Mouse (Mus musculus): ENCODE results near the gene Cuedc1. TPM values are rescaled to one million over a fixed set of nuclear protein-coding genes. Genes with fewer than 3 reads are reported as not detected.

Gene Cuedc1
- polyA plus RNA-seq, 1 experiment: 10.7 TPM

- Histone ChIP-seq H3K4me3 (ENCODE audit: extremely low read depth, insufficient read depth, insufficient read length) (no peak overlapping the region), H3K27me3 (ENCODE audit: control insufficient read depth, insufficient read depth, low read length) (no peaks in the 10 kb centered on the region), H3K36me3 (ENCODE audit: control insufficient read depth, insufficient read depth, low read length) (peaks cover 35% of the 10 kb centered on the region), H3K4me1 (ENCODE audit: control insufficient read depth, insufficient read depth, insufficient read length) (no peaks in the 10 kb centered on the region; the same call in 1 of the 2 replicates), H3K27ac (ENCODE audit: insufficient read depth, low read length) (no peak overlapping the region)
- WGBS: 89% methylated on average over 1 of the region's 1 CpGs
- TF ChIP-seq CTCF (IDR thresholded peaks at IDR 0.05; ENCODE audit: extremely low read depth, insufficient read depth, insufficient read length, insufficient replicate concordance): no peak
- DNase-seq (ENCODE audit: low read depth in 1 of 2, low spot score in 2 of 2): no peak
These were observed 22.2 kb upstream of the Cuedc1 start for GRCm38 (mm10) chr11:88075701-88076100.

GRCm38 (mm10) chr11:88076394-88076793 lies 21.5 kb upstream of the Cuedc1 start:
- DNase-seq (ENCODE audit: low read depth in 1 of 2, low spot score in 2 of 2): no peak
- H3K4me1 ChIP-seq (ENCODE audit: control insufficient read depth, insufficient read depth, insufficient read length): no peaks in the 10 kb centered on the region; the same call in 1 of the 2 replicates
- peaks cover 40% of the 10 kb centered on the region for H3K36me3 ChIP-seq (ENCODE audit: control insufficient read depth, insufficient read depth, low read length)
- no peaks in the 10 kb centered on the region for H3K27me3 ChIP-seq (ENCODE audit: control insufficient read depth, insufficient read depth, low read length)
- no peak overlapping the region for H3K4me3 ChIP-seq (ENCODE audit: extremely low read depth, insufficient read depth, insufficient read length)
- H3K27ac ChIP-seq (ENCODE audit: insufficient read depth, low read length): no peak overlapping the region
- TF ChIP-seq POLR2A (IDR thresholded peaks at IDR 0.05; ENCODE audit: low read depth, low read length): no peak
- WGBS: 98% methylated on average over 1 of the region's 1 CpGs

GRCm38 (mm10) chr11:88083699-88084098 lies 14.2 kb upstream of the Cuedc1 start:
- WGBS: 33% methylated on average over 6 of the region's 6 CpGs
- H3K4me1 ChIP-seq (ENCODE audit: control insufficient read depth, insufficient read depth, insufficient read length): peaks cover 3% of the 10 kb centered on the region; the same call in 1 of the 2 replicates
- peaks cover 33% of the 10 kb centered on the region for H3K36me3 ChIP-seq (ENCODE audit: control insufficient read depth, insufficient read depth, low read length)

GRCm38 (mm10) chr11:88086737-88087627 lies 10.9 kb upstream of the Cuedc1 start:
- Histone ChIP-seq H3K27me3 (ENCODE audit: control insufficient read depth, insufficient read depth, low read length) (no peaks in the 10 kb centered on the region), H3K36me3 (ENCODE audit: control insufficient read depth, insufficient read depth, low read length) (peaks cover 11% of the 10 kb centered on the region), H3K4me3 (ENCODE audit: extremely low read depth, insufficient read depth, insufficient read length) (peak overlapping the region; percentile 44; the same call in 1 of the 2 replicates), H3K4me1 (ENCODE audit: control insufficient read depth, insufficient read depth, insufficient read length) (peaks cover 13% of the 10 kb centered on the region), H3K27ac (ENCODE audit: insufficient read depth, low read length) (no peak overlapping the region)
- 13% methylated on average over 25 of the region's 25 CpGs for WGBS
- DNase-seq (ENCODE audit: low read depth in 1 of 2, low spot score in 2 of 2): peak; percentile 49 to 57
- TF ChIP-seq POLR2A (IDR thresholded peaks at IDR 0.05; ENCODE audit: low read depth, low read length) (no peak), CTCF (IDR thresholded peaks at IDR 0.05; ENCODE audit: extremely low read depth, insufficient read depth, insufficient read length, insufficient replicate concordance) (no peak)

More at GRCm38 (mm10) chr11:88083699-88084098, 14.2 kb upstream of the Cuedc1 start:
- no peak for TF ChIP-seq POLR2A (IDR thresholded peaks at IDR 0.05; ENCODE audit: low read depth, low read length)
- TF ChIP-seq CTCF (IDR thresholded peaks at IDR 0.05; ENCODE audit: extremely low read depth, insufficient read depth, insufficient read length, insufficient replicate concordance): no peak
- DNase-seq (ENCODE audit: low read depth in 1 of 2, low spot score in 2 of 2): no peak
- Histone ChIP-seq H3K27me3 (ENCODE audit: control insufficient read depth, insufficient read depth, low read length) (no peaks in the 10 kb centered on the region), H3K27ac (ENCODE audit: insufficient read depth, low read length) (no peak overlapping the region), H3K4me3 (ENCODE audit: extremely low read depth, insufficient read depth, insufficient read length) (no peak overlapping the region)

- TF ChIP-seq POLR2A (IDR thresholded peaks at IDR 0.05; ENCODE audit: low read depth, low read length): no peak
- TF ChIP-seq CTCF (IDR thresholded peaks at IDR 0.05; ENCODE audit: extremely low read depth, insufficient read depth, insufficient read length, insufficient replicate concordance): no peak
- Histone ChIP-seq H3K4me3 (ENCODE audit: extremely low read depth, insufficient read depth, insufficient read length) (no peak overlapping the region), H3K27me3 (ENCODE audit: control insufficient read depth, insufficient read depth, low read length) (no peaks in the 10 kb centered on the region), H3K4me1 (ENCODE audit: control insufficient read depth, insufficient read depth, insufficient read length) (peaks cover 13% of the 10 kb centered on the region), H3K36me3 (ENCODE audit: control insufficient read depth, insufficient read depth, low read length) (peaks cover 4% of the 10 kb centered on the region; the same call in 1 of the 2 replicates), H3K27ac (ENCODE audit: insufficient read depth, low read length) (no peak overlapping the region)
- WGBS: 42% methylated on average over 5 of the region's 5 CpGs
- no peak for DNase-seq (ENCODE audit: low read depth in 1 of 2, low spot score in 2 of 2)
These were observed 8.7 kb upstream of the Cuedc1 start for GRCm38 (mm10) chr11:88089150-88089549.

GRCm38 (mm10) chr11:88090293-88090692 lies 7.6 kb upstream of the Cuedc1 start:
- Histone ChIP-seq H3K4me1 (ENCODE audit: control insufficient read depth, insufficient read depth, insufficient read length) (peaks cover 13% of the 10 kb centered on the region), H3K27me3 (ENCODE audit: control insufficient read depth, insufficient read depth, low read length) (no peaks in the 10 kb centered on the region), H3K27ac (ENCODE audit: insufficient read depth, low read length) (no peak overlapping the region), H3K36me3 (ENCODE audit: control insufficient read depth, insufficient read depth, low read length) (no peaks in the 10 kb centered on the region), H3K4me3 (ENCODE audit: extremely low read depth, insufficient read depth, insufficient read length) (no peak overlapping the region)
- TF ChIP-seq CTCF (IDR thresholded peaks at IDR 0.05; ENCODE audit: extremely low read depth, insufficient read depth, insufficient read length, insufficient replicate concordance) (no peak), POLR2A (IDR thresholded peaks at IDR 0.05; ENCODE audit: low read depth, low read length) (no peak)
- 33% methylated on average over 5 of the region's 5 CpGs for WGBS
- DNase-seq (ENCODE audit: low read depth in 1 of 2, low spot score in 2 of 2): no peak

- Histone ChIP-seq H3K4me3 (ENCODE audit: extremely low read depth, insufficient read depth, insufficient read length) (no peak overlapping the region), H3K27ac (ENCODE audit: insufficient read depth, low read length) (no peak overlapping the region), H3K36me3 (ENCODE audit: control insufficient read depth, insufficient read depth, low read length) (no peaks in the 10 kb centered on the region), H3K27me3 (ENCODE audit: control insufficient read depth, insufficient read depth, low read length) (no peaks in the 10 kb centered on the region), H3K4me1 (ENCODE audit: control insufficient read depth, insufficient read depth, insufficient read length) (peaks cover 10% of the 10 kb centered on the region)
- DNase-seq (ENCODE audit: low read depth in 1 of 2, low spot score in 2 of 2): peak in 1 of 2 experiments; percentile 60
- WGBS: 10% methylated on average over 1 of the region's 1 CpGs
- TF ChIP-seq POLR2A (IDR thresholded peaks at IDR 0.05; ENCODE audit: low read depth, low read length): no peak
- no peak for TF ChIP-seq CTCF (IDR thresholded peaks at IDR 0.05; ENCODE audit: extremely low read depth, insufficient read depth, insufficient read length, insufficient replicate concordance)
These were observed 5.9 kb upstream of the Cuedc1 start for GRCm38 (mm10) chr11:88091949-88092348.

Data from spleen, adult 2 months (tissue).